ENCODE assay signal across 18 mouse cellular contexts in the genomic region with DNA sequence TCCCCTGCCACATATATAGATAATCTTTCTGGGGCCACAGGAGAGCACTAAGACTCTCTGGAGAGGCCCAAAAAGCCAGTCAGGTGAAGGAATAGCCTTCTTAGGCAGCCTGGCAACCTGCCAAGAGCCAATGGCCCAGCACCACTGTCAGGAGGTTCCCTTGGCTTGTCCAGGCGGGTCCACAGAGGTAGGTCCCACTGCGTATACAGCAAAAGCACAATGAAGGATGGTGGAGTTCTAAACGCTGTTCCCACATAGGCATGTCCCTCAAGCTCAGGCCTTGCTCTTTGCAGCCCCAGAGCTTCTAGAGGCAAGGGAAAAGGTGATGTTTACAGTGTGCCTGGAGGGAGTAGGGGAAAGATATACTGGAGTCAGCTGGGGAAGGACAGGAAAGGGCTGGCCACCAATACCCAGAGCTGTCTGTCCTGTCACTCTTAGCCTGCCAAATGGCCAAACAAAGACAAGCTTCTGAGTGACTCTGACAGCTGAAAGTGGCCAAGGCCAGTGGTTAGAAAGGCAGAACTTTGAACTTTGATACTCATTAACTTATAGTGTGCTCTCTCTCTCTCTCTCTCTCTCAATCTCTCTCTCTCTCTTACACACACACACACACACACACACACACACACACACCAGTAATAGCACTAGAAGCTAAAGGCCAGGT.
A peak's percentile ranks its signal among the peaks of the same experiment; 100 is the strongest.
DNase-seq lines count a peak whose midpoint lies in the region; ATAC-seq and TF ChIP-seq lines count a peak whose summit lies in the region.
"Had no signal": no experiment of that assay in that cellular context is flagged by ENCODE, and none has a peak within 500 bp of the region (broad histone marks: within the 10 kb centered on the region; RNA-seq: fewer than 3 reads in every experiment).

No protein-coding gene starts in this region.

- H3ac ChIP-seq in C2C12 (ENCODE audit: control insufficient read depth, insufficient read length, low read depth) = no peak overlapping the region

- no peaks in the 10 kb centered on the region for H3K9me3 ChIP-seq in liver, embryonic 15.5 days (replicated peaks)
- H3K9me3 ChIP-seq: heart, embryonic 12.5 days; hindbrain, embryonic 15.5 days; megakaryocyte, embryonic 14.5 days; neural tube, embryonic 13.5 days had no signal

- H3K4me2 ChIP-seq in liver, embryonic 15.5 days = no peak overlapping the region
- H3K4me2 ChIP-seq: heart, embryonic 12.5 days; hindbrain, embryonic 15.5 days; neural tube, embryonic 13.5 days had no signal

- peak; percentile 70 for ATAC-seq in liver, embryonic 15.5 days (ENCODE audit: insufficient read depth)

- no peak overlapping the region for H3K9ac ChIP-seq in liver, embryonic 15.5 days
- H3K9ac ChIP-seq: heart, embryonic 12.5 days; hindbrain, embryonic 15.5 days; neural tube, embryonic 13.5 days had no signal

- H3K4me3 ChIP-seq in C2C12 (ENCODE audit: insufficient read depth, poor library complexity, severe bottlenecking) = no peak overlapping the region
- no peak overlapping the region for H3K4me3 ChIP-seq in liver, embryonic 15.5 days (replicated peaks)
- H3K4me3 ChIP-seq: heart, embryonic 12.5 days; hindbrain, embryonic 15.5 days; megakaryocyte, embryonic 14.5 days; neural tube, embryonic 13.5 days had no signal

- WGBS in liver, embryonic 15.5 days (ENCODE audit: insufficient replicate concordance) = 55% methylated on average over 3 of the region's 3 CpGs

- no peak for TF ChIP-seq CTCF in C2C12 (IDR thresholded peaks at IDR 0.05; ENCODE audit: control insufficient read depth, insufficient read depth, insufficient read length)

- peak overlapping the region; percentile 38; the same call in 1 of the 2 replicates for H3K27ac ChIP-seq in liver, embryonic 15.5 days (replicated peaks)
- H3K27ac ChIP-seq: hindbrain, embryonic 15.5 days; kidney, postnatal 0 days; neural tube, embryonic 13.5 days had no signal

- no peaks in the 10 kb centered on the region for H3K79me3 ChIP-seq in C2C12 (ENCODE audit: low read depth)

- DNase-seq in gastrocnemius, adult 18-20 months (ENCODE audit: low spot score) = peak; percentile 43
- no peak for DNase-seq in gastrocnemius, adult 8-10 months (ENCODE audit: low spot score in 2 of 2)
- DNase-seq in kidney, adult 9 months = peak; percentile 41
- no peak for DNase-seq in adrenal gland, postnatal 25 days
- no peak for DNase-seq in thymus, postnatal 4 days
- no peak for DNase-seq in MN1 (ENCODE audit: low spot score)
- DNase-seq: adrenal gland, postnatal 36 days; gastrocnemius, postnatal 36 days; lung, postnatal 14 days; right cerebral cortex, postnatal 14 days had no signal

- H3K79me2 ChIP-seq in C2C12 (ENCODE audit: control insufficient read depth, insufficient read depth) = no peaks in the 10 kb centered on the region

- H3K36me3 ChIP-seq in C2C12 (ENCODE audit: control insufficient read depth, insufficient read depth) = no peaks in the 10 kb centered on the region
- H3K36me3 ChIP-seq in liver, embryonic 15.5 days (replicated peaks) = no peaks in the 10 kb centered on the region
- H3K36me3 ChIP-seq: heart, embryonic 12.5 days; hindbrain, embryonic 15.5 days; neural tube, embryonic 13.5 days had no signal

- no peaks in the 10 kb centered on the region for H3K4me1 ChIP-seq in liver, embryonic 15.5 days (replicated peaks)
- H3K4me1 ChIP-seq: hindbrain, embryonic 15.5 days had no signal

- H3K27me3 ChIP-seq in C2C12 (ENCODE audit: control insufficient read depth, insufficient read depth, insufficient read length) = no peaks in the 10 kb centered on the region
- 0 out of 2 replicates have a peak, but pooled peaks cover 10% of the 10 kb centered on the region for H3K27me3 ChIP-seq in liver, embryonic 15.5 days
- H3K27me3 ChIP-seq: CH12.LX had no signal

TF ChIP-seq in C2C12, 6 proteins besides CTCF, POLR2A, EP300 and RAD21:
- TF ChIP-seq MYOG (IDR thresholded peaks at IDR 0.05; ENCODE audit: control insufficient read depth, extremely low read depth, insufficient read length) = no peak
- TF ChIP-seq MYOD1 (IDR thresholded peaks at IDR 0.05; ENCODE audit: control insufficient read depth, insufficient read length, low read depth) = peak; percentile 78

Comparison
In these comparisons a context has a peak if more than half of its experiments do, and no peak if none do; other contexts are left out.
1. DNase-seq: peak in gastrocnemius, adult 18-20 months (single experiment) and kidney, adult 9 months (single experiment); none in gastrocnemius, adult 8-10 months (0 of 2), adrenal gland, postnatal 25 days (single experiment), thymus, postnatal 4 days (single experiment) and MN1 (single experiment).